Mouse (Mus musculus): ENCODE data around the gene Adh1. TPM values are rescaled to one million over a fixed set of nuclear protein-coding genes. Genes with fewer than 3 reads are reported as not detected.

Adh1 gene
- polyA plus RNA-seq, 1 experiment from 2014 or later = not detected

GRCm38 (mm10) chr3:138287686-138288085 is 26.9 kb downstream of the Adh1 start:
- WGBS (ENCODE audit: missing documents) = 92% methylated on average over 4 of the region's 4 CpGs
- Histone ChIP-seq H3K79me2 (ENCODE audit: inconsistent target) (no peaks in the 10 kb centered on the region), H3K27ac (no peak overlapping the region), H3K36me3 (ENCODE audit: inconsistent target) (no peaks in the 10 kb centered on the region), H3K4me3 (ENCODE audit: inconsistent target) (no peak overlapping the region)

- 88% methylated on average over 2 of the region's 2 CpGs for WGBS (ENCODE audit: missing documents)
- Histone ChIP-seq H3K27ac (no peak overlapping the region), H3K79me2 (ENCODE audit: inconsistent target) (no peaks in the 10 kb centered on the region), H3K4me3 (ENCODE audit: inconsistent target) (no peak overlapping the region), H3K36me3 (ENCODE audit: inconsistent target) (no peaks in the 10 kb centered on the region)
Measured at GRCm38 (mm10) chr3:138290672-138291071, 29.9 kb downstream of the Adh1 start.

- no peaks in the 10 kb centered on the region for H3K36me3 ChIP-seq (ENCODE audit: inconsistent target)
- 94% methylated on average over 3 of the region's 4 CpGs for WGBS (ENCODE audit: missing documents)
- no peak overlapping the region for H3K4me3 ChIP-seq (ENCODE audit: inconsistent target)
- no peaks in the 10 kb centered on the region for H3K79me2 ChIP-seq (ENCODE audit: inconsistent target)
- H3K27ac ChIP-seq = no peak overlapping the region
Measured at GRCm38 (mm10) chr3:138291529-138292117, 30.8 kb downstream of the Adh1 start.

GRCm38 (mm10) chr3:138293298-138293895 is 32.6 kb downstream of the Adh1 start:
- H3K4me3 ChIP-seq (ENCODE audit: inconsistent target) = no peak overlapping the region
- H3K79me2 ChIP-seq (ENCODE audit: inconsistent target) = no peaks in the 10 kb centered on the region
- no peak overlapping the region for H3K27ac ChIP-seq
- WGBS (ENCODE audit: missing documents) = 89% methylated on average over 7 of the region's 7 CpGs
- no peaks in the 10 kb centered on the region for H3K36me3 ChIP-seq (ENCODE audit: inconsistent target)

- Histone ChIP-seq H3K27ac (no peak overlapping the region), H3K36me3 (ENCODE audit: inconsistent target) (no peaks in the 10 kb centered on the region), H3K4me3 (ENCODE audit: inconsistent target) (no peak overlapping the region), H3K79me2 (ENCODE audit: inconsistent target) (no peaks in the 10 kb centered on the region)
- WGBS (ENCODE audit: missing documents) = 94% methylated on average over 9 of the region's 9 CpGs
Measured at GRCm38 (mm10) chr3:138300130-138300529, 39.3 kb downstream of the Adh1 start.

- Histone ChIP-seq H3K27ac (no peak overlapping the region), H3K36me3 (ENCODE audit: inconsistent target) (no peaks in the 10 kb centered on the region), H3K4me3 (ENCODE audit: inconsistent target) (no peak overlapping the region), H3K79me2 (ENCODE audit: inconsistent target) (no peaks in the 10 kb centered on the region)
- WGBS (ENCODE audit: missing documents) = 89% methylated on average over 4 of the region's 4 CpGs
Measured at GRCm38 (mm10) chr3:138302676-138303075, 41.9 kb downstream of the Adh1 start.

GRCm38 (mm10) chr3:138303771-138304488 is 43.1 kb downstream of the Adh1 start:
- Histone ChIP-seq H3K4me3 (ENCODE audit: inconsistent target) (no peak overlapping the region), H3K27ac (no peak overlapping the region), H3K36me3 (ENCODE audit: inconsistent target) (no peaks in the 10 kb centered on the region), H3K79me2 (ENCODE audit: inconsistent target) (no peaks in the 10 kb centered on the region)
- 87% methylated on average over 6 of the region's 6 CpGs for WGBS (ENCODE audit: missing documents)

- no peak overlapping the region for H3K4me3 ChIP-seq (ENCODE audit: inconsistent target)
- H3K79me2 ChIP-seq (ENCODE audit: inconsistent target) = no peaks in the 10 kb centered on the region
- WGBS (ENCODE audit: missing documents) = 90% methylated on average over 4 of the region's 4 CpGs
- H3K27ac ChIP-seq = no peak overlapping the region
- no peaks in the 10 kb centered on the region for H3K36me3 ChIP-seq (ENCODE audit: inconsistent target)
Measured at GRCm38 (mm10) chr3:138304489-138304871, 43.7 kb downstream of the Adh1 start.

- no peaks in the 10 kb centered on the region for H3K79me2 ChIP-seq (ENCODE audit: inconsistent target)
- H3K27ac ChIP-seq = no peak overlapping the region
- no peaks in the 10 kb centered on the region for H3K36me3 ChIP-seq (ENCODE audit: inconsistent target)
- H3K4me3 ChIP-seq (ENCODE audit: inconsistent target) = no peak overlapping the region
- WGBS (ENCODE audit: missing documents) = 79% methylated on average over 10 of the region's 10 CpGs
Measured at GRCm38 (mm10) chr3:138305486-138306289, 44.9 kb downstream of the Adh1 start.

- H3K36me3 ChIP-seq (ENCODE audit: inconsistent target) = no peaks in the 10 kb centered on the region
- no peak overlapping the region for H3K27ac ChIP-seq
- H3K79me2 ChIP-seq (ENCODE audit: inconsistent target) = no peaks in the 10 kb centered on the region
- H3K4me3 ChIP-seq (ENCODE audit: inconsistent target) = no peak overlapping the region
- WGBS (ENCODE audit: missing documents) = 82% methylated on average over 8 of the region's 8 CpGs
Measured at GRCm38 (mm10) chr3:138306290-138306683, 45.5 kb downstream of the Adh1 start.

GRCm38 (mm10) chr3:138309910-138310309 is 49.1 kb downstream of the Adh1 start:
- H3K27ac ChIP-seq = no peak overlapping the region
- WGBS (ENCODE audit: missing documents) = 89% methylated on average over 8 of the region's 8 CpGs

GRCm38 (mm10) chr3:138311015-138311414 is 50.2 kb downstream of the Adh1 start:
- Histone ChIP-seq H3K36me3 (ENCODE audit: inconsistent target) (no peaks in the 10 kb centered on the region), H3K4me3 (ENCODE audit: inconsistent target) (no peak overlapping the region), H3K79me2 (ENCODE audit: inconsistent target) (no peaks in the 10 kb centered on the region), H3K27ac (no peak overlapping the region)
- 87% methylated on average over 5 of the region's 6 CpGs for WGBS (ENCODE audit: missing documents)

More at GRCm38 (mm10) chr3:138309910-138310309, 49.1 kb downstream of the Adh1 start:
- Histone ChIP-seq H3K4me3 (ENCODE audit: inconsistent target) (no peak overlapping the region), H3K79me2 (ENCODE audit: inconsistent target) (no peaks in the 10 kb centered on the region), H3K36me3 (ENCODE audit: inconsistent target) (no peaks in the 10 kb centered on the region)

GRCm38 (mm10) chr3:138312965-138313364 is 52.2 kb downstream of the Adh1 start, which contains the start of gene Adh6a:
Adh6a (plus strand) TSS chr3:138313286.
- no peaks in the 10 kb centered on the region for H3K79me2 ChIP-seq (ENCODE audit: inconsistent target)
- no peak within 1 kb of the TSS for H3K4me3 ChIP-seq (ENCODE audit: inconsistent target)
- 91% methylated on average over 5 of the region's 5 CpGs for WGBS (ENCODE audit: missing documents)
- no peaks in the 10 kb centered on the region for H3K36me3 ChIP-seq (ENCODE audit: inconsistent target)
- no peak within 1 kb of the TSS for H3K27ac ChIP-seq

- WGBS (ENCODE audit: missing documents) = 78% methylated on average over 2 of the region's 2 CpGs
- Histone ChIP-seq H3K79me2 (ENCODE audit: inconsistent target) (no peaks in the 10 kb centered on the region), H3K4me3 (ENCODE audit: inconsistent target) (no peak overlapping the region), H3K36me3 (ENCODE audit: inconsistent target) (no peaks in the 10 kb centered on the region), H3K27ac (no peak overlapping the region)
Measured at GRCm38 (mm10) chr3:138316908-138317472, 56.2 kb downstream of the Adh1 start.
